Mouse (Mus musculus) neural tube, embryonic 14.5 days (tissue): Measurements from ENCODE around the gene Galnt6. TPM values are rescaled to one million over a fixed set of nuclear protein-coding genes. Genes with fewer than 3 reads are reported as not detected.
A peak's percentile ranks its signal among the peaks of the same experiment; 100 is the strongest.
"Not testable (repeated sequence)": the region's sequence is repeated elsewhere in the genome, so short reads cannot be mapped to it uniquely, and the experiment has no call there.

Source experiments
- ATAC-seq: fragments of 200-750 bp; cut with Nextera tagmentation; 2 replicates; pipeline ENCODE4 v1.8.0; 2017; ENCODE audit warnings: low read depth, mild to moderate bottlenecking, moderate TSS enrichment, moderate library complexity
- H3K27ac ChIP-seq: fragments of 300-500 bp; sonication (generic); 2 replicates; pipeline ENCODE4 v1.5.1; 2014; ENCODE audit warnings: low read depth, mild to moderate bottlenecking, control low read depth, low read length, moderate library complexity, mixed read lengths
- H3K27me3 ChIP-seq: fragments of 300-500 bp; sonication (generic); 2 replicates; pipeline ENCODE4 v1.6.1; 2014; ENCODE audit warnings: low read length; ENCODE audit not compliant: control insufficient read depth, insufficient read depth
- H3K36me3 ChIP-seq: fragments of 300-500 bp; sonication (generic); 2 replicates; pipeline ENCODE4 v1.6.1; 2014; ENCODE audit warnings: low read length, mixed read lengths; ENCODE audit not compliant: control insufficient read depth, insufficient read depth
- H3K4me1 ChIP-seq: fragments of 300-500 bp; sonication (generic); 2 replicates; pipeline ENCODE4 v1.6.1; 2014; ENCODE audit warnings: low read length; ENCODE audit not compliant: control insufficient read depth, insufficient read depth
- H3K4me2 ChIP-seq: fragments of 300-500 bp; sonication (generic); 2 replicates; pipeline ENCODE4 v1.6.1; 2014; ENCODE audit warnings: mild to moderate bottlenecking, low read depth, low read length, control low read depth
- H3K4me3 ChIP-seq: fragments of 300-500 bp; sonication (generic); 2 replicates; pipeline ENCODE4 v1.5.1; 2014; ENCODE audit warnings: low read depth, low read length, control low read depth, mixed read lengths
- H3K9ac ChIP-seq: fragments of 300-500 bp; sonication (generic); replicated peaks from 2 replicates; pipeline ENCODE4 v1.6.1; 2014; ENCODE audit warnings: low read depth, mild to moderate bottlenecking, control low read depth, low read length, mixed read lengths
- H3K9me3 ChIP-seq: fragments of 300-500 bp; sonication (generic); 2 replicates; pipeline ENCODE4 v1.6.1; 2016; ENCODE audit warnings: low read length; ENCODE audit not compliant: control insufficient read depth
- WGBS: fragments of 180-500 bp; shearing (Covaris S2); extraction: QIAGEN DNeasy Blood & Tissue Kit; methylation state at CpG from one replicate; pipeline ENCODE4 v1.1.7; 2014; 5-methylcytosine and 5-hydroxymethylcytosine counted together
- polyA plus RNA-seq: library from polyadenylated mRNA; unstranded; fragments of >200 nt; fragmentation: Nextera tagmentation; extraction: Ambion mirVana; gene quantifications from 2 replicates; pipeline ENCODE4 v1.2.1, GENCODE M21; 2014

Gene Galnt6
- polyA plus RNA-seq, result 0.15 and 0.53 TPM in 2 replicates

DNA sequence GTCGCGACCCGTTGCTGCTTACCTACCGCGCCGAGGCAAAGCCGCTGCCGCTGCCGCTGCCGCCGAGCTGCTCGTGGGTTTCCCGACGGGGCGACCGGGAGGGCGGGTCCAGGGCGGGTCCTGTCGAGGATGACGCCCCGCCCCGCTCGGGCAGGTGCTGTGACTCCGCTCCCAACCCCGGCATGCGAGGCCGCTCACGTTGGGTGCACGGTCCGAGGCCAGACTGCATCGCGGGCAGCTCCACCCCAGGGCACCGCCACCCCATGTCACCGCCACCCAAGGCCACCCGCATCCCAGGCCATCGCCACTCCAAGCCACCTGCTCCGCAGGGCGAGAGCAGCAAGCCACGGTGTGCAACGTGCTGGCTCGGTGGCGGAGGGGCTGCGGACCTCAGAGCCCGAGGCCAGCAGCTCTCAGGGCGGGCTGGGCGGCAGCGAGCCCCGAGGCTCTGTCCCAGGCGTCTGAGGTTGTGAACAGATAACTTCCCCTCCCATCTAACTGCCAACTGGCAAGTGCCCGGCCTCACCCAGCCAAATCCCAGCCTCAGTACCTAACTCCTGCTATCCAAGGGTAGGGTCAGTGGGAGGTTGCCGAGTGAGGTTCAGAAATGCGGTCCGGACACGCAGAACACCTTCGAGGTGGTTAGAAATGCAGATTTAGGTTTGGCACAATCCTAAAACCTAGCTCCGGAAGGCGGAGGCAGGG is at the start of gene Galnt6:
TSS of gene Galnt6 (minus strand) at position 96 of the 705 bp plus-strand sequence.
- Histone ChIP-seq H3K4me1 (peaks cover 7% of the 10 kb centered on the region; the same call in 1 of the 2 replicates), H3K9ac (no peak within 1 kb of the TSS; the same call in 1 of the 2 replicates), H3K4me3 (peak within 1 kb of the TSS; percentile 26), H3K4me2 (peak within 1 kb of the TSS; percentile 48), H3K27ac (no peak within 1 kb of the TSS), H3K27me3 (peaks cover 22% of the 10 kb centered on the region), H3K9me3 (no peaks in the 10 kb centered on the region), H3K36me3 (no peaks in the 10 kb centered on the region)
- ATAC-seq, result no peak
- WGBS, result 6% methylated on average over 42 of the region's 57 CpGs

DNA sequence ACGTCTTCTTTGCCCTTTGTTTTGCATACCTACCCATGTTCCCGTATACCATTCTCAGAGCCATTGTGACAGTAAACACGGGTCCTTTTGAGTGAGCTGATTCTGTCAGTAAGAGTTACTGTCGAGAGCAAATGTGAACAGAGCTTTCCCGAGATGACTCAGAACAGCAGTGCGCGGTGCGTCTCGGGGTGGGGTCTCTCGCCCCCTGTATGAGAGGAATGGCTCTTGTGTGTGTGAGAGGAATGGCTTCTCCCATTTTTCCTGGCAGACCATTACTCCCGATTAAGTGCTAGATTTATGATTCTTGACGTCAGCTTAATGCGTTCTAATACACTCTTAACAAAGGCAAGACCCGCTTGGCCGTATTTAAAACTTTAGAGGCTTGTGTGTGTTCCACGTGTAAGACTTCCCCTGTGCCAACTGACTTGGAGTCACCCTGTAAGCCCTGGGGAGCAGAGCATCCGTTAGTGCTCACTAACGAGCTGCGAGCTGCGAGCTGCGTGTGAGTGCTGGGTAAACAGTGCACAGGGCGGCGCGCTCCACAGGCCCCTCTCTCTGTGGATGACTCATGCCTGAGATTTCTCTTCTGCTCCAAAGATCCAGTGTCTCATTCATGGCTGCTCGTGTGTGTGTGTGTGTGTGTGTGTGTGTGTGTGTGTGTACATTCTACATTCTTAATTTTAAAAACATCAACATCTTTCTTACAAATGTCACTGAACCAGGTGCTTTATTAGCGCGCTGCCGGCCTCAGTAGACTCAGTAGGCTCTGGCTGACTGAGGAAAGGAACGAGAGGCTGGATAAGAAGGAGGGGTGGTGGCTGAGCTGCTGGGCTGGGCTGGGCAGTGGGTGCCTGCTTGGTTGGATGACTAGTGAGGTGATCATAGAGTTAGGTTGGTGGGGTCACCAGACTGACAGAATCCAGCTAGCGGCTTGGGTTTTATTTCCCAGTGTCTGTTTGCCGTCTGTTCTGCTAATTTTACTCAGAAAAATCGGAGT is 48.1 kb upstream of the Galnt6 start:
- Histone ChIP-seq H3K4me3 (no peak overlapping the region), H3K36me3 (0 out of 2 replicates have a peak, but pooled peaks cover under 1% of the 10 kb centered on the region), H3K4me1 (peaks cover 11% of the 10 kb centered on the region), H3K27ac (no peak overlapping the region; the same call in 1 of the 2 replicates), H3K9ac (no peak overlapping the region), H3K4me2 (peak overlapping the region; percentile 23), H3K27me3 (no peaks in the 10 kb centered on the region), H3K9me3 (no peaks in the 10 kb centered on the region)
- peak; percentile 73 for ATAC-seq
- 22% methylated on average over 32 of the region's 32 CpGs for WGBS

DNA sequence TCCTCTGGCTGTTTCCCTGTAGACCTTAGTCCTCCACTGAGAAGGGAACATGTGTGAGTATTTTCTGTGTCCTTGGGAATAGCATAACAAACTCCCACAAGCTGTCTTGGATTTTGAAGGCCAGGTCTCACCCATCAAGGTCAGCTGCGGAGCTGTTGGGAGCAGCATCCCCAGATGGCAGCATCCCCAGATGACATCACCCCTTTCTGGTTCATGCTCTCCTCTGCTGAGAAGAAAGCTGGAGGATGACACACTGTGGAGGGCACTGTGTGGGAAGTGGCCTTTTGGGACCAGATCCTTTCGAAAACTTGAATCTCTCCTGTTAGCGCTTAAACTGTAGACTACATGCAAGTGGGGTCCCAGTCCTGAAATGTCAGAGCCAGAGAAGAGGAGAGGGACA is 47.2 kb upstream of the Galnt6 start:
- Histone ChIP-seq H3K9ac (no peak overlapping the region), H3K4me1 (peaks cover 11% of the 10 kb centered on the region), H3K4me2 (no peak overlapping the region), H3K27ac (no peak overlapping the region), H3K27me3 (no peaks in the 10 kb centered on the region), H3K9me3 (no peaks in the 10 kb centered on the region), H3K36me3 (0 out of 2 replicates have a peak, but pooled peaks cover 4% of the 10 kb centered on the region), H3K4me3 (no peak overlapping the region)
- ATAC-seq, result no peak
- 85% methylated on average over 3 of the region's 3 CpGs for WGBS

DNA sequence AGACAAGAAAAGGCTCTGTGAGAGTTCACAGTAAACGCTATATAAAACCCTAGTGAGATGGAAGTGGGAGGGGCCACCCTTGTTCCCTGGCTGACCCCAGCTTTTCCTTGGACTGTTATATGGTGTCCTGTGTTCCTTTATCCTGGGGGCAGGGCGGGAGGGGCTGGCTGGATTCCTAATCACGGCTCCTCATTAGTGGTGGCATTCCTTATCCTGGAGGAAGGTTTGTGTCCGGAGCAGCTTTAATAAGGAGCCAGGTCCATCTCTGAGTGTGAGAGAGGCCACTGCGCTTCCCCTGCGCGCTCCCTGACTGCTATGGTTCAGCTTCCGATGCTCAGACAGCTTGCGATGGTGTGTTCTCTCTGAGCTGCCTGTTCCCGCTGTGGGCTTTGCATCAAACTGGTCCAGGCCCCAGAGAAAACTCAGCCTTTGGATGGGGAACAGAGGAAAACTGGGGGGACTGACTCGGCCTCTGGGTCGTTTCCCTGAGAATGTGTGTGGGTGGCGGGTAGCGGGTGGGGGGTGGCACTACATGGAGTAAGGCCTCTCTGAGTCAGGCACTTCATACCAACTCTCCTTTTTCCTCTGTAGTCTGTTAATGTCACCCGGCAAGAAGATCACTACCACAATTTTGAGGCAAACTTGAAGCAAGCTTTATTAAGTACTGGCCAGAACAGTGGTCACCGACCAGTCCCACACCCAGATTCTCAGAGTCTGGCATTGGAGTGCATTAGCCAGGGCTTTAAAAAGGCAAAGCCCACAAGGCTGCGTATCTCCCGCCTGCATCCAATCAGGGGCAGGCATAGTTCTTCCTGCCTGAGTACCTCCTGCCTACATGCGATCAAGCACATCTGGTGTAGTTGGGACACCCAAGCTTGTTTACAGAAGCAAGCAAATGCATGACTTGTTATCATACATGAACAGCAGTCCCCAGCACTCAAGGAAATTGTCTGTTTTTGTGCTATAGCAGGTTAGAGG is 46.3 kb upstream of the Galnt6 start:
- Histone ChIP-seq H3K36me3 (0 out of 2 replicates have a peak, but pooled peaks cover 4% of the 10 kb centered on the region), H3K9ac (no peak overlapping the region), H3K4me1 (peaks cover 11% of the 10 kb centered on the region), H3K4me2 (no peak overlapping the region), H3K27me3 (no peaks in the 10 kb centered on the region), H3K4me3 (no peak overlapping the region), H3K27ac (no peak overlapping the region), H3K9me3 (no peaks in the 10 kb centered on the region)
- WGBS, result 43% methylated on average over 19 of the region's 19 CpGs
- no peak for ATAC-seq

DNA sequence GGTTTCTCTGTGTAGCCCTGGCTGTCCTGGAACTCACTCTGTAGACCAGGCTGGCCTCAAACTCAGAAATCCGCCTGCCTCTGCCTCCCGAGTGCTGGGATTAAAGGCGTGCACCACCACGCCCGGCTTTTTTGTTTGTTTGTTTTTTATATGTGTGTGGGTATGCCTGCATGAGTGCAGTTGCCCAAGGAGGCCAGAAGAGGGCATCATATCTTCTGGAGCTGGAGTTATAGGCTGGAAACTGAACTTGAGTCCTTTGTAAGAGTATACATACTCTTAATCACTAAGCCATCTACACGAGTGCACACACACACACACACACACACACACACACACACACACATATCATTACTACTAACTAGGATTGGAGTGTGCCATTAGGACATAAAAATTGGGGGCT is 44.7 kb upstream of the Galnt6 start:
- not testable (repeated sequence) for H3K9me3 ChIP-seq, H3K27ac ChIP-seq, H3K27me3 ChIP-seq, H3K4me2 ChIP-seq, H3K4me3 ChIP-seq, H3K36me3 ChIP-seq, H3K9ac ChIP-seq, ATAC-seq
- WGBS, result 94% methylated on average over 6 of the region's 6 CpGs
- peaks cover 11% of the 10 kb centered on the region for H3K4me1 ChIP-seq

DNA sequence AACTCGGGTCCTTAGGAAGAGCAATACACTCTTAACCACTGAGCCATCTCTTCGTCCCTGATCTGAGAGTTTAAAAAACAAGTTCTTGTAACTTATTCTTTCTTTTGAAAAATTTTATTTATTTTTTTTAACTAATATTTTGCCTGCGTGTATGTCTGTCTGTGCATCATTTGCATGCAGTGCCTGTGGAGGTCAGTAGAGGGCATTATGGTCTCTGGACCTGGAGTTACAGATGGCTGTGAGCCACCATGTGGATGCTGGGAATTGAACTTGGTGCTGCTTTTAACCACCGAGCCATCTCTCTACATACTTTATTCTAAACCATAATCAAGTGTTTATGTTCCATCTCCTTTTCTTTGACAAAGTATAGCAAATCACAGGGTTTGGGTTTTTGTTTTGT is 43.5 kb upstream of the Galnt6 start:
- no peaks in the 10 kb centered on the region for H3K27me3 ChIP-seq
- no peak overlapping the region for H3K4me2 ChIP-seq
- 0 out of 2 replicates have a peak, but pooled peaks cover 6% of the 10 kb centered on the region for H3K36me3 ChIP-seq
- WGBS, result 94% methylated on average over 4 of the region's 4 CpGs
- H3K9me3 ChIP-seq, result no peaks in the 10 kb centered on the region
- no peak overlapping the region for H3K27ac ChIP-seq
- H3K4me3 ChIP-seq, result no peak overlapping the region
- ATAC-seq, result no peak
- H3K4me1 ChIP-seq, result peaks cover 9% of the 10 kb centered on the region
- no peak overlapping the region for H3K9ac ChIP-seq

DNA sequence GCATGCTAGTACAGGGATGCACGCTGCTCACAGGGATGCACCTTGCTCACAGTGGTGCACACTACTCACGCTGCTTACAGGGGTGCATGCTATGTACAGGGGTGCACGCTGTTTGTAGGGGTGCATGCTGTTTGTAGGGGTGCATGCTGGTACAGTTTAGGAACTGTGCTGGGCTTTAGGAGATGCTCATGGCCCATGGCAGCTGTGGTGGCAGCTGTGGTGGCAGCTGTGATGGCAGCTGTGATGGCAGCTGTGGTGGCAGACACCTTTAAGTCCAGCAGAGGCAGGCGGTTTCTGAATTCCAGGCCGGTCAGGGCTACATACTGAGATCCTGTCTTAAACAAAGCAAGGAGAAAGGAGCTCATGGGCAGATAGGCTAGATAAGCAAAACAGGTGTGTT is 41.2 kb upstream of the Galnt6 start:
- Histone ChIP-seq H3K9me3 (no peaks in the 10 kb centered on the region), H3K27ac (no peak overlapping the region), H3K27me3 (no peaks in the 10 kb centered on the region), H3K4me3 (no peak overlapping the region), H3K4me2 (no peak overlapping the region), H3K9ac (no peak overlapping the region), H3K36me3 (peaks cover 6% of the 10 kb centered on the region; the same call in 1 of the 2 replicates), H3K4me1 (no peaks in the 10 kb centered on the region)
- WGBS, result 94% methylated on average over 5 of the region's 5 CpGs
- ATAC-seq, result no peak

DNA sequence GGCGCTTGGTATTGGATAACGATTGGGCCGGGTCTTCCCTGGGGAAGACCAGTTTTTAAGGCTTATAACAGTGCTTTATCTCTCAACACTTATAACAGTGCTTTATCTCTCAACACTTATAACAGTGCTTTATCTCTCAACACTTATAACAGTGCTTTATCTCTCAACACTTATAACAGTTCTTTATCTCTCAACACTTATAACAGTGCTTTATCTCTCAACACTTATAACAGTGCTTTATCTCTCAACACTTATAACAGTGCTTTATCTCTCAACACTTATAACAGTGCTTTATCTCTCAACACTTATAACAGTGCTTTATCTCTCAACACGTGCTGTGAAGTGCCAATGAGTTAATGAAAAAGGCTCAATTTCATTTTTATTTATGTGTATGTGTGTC is 39.8 kb upstream of the Galnt6 start:
- H3K9me3 ChIP-seq, H3K4me3 ChIP-seq, ATAC-seq, H3K27ac ChIP-seq, H3K27me3 ChIP-seq, H3K4me2 ChIP-seq, H3K36me3 ChIP-seq, H3K4me1 ChIP-seq, H3K9ac ChIP-seq: not testable (repeated sequence)
- 94% methylated on average over 4 of the region's 4 CpGs for WGBS
